Mouse (Mus musculus): Measurements from ENCODE around the gene Gm9573. TPM values are rescaled to one million over a fixed set of nuclear protein-coding genes. Genes with fewer than 3 reads are reported as not detected.

The Gm9573 gene
- polyA plus RNA-seq, 1 experiment from 2014 or later, result not detected

- DNase-seq (peak; percentile 68), ATAC-seq (ENCODE audit: low FRiP score, low TSS enrichment) (peak; percentile 55; the same call in 1 of the 2 replicates)
- Histone ChIP-seq H3K4me3 (replicated peaks; ENCODE audit: low read depth, low read length) (peak overlapping the region; percentile 22), H3K9me3 (ENCODE audit: control insufficient read depth, low read length) (no peaks in the 10 kb centered on the region), H3K9ac (replicated peaks; ENCODE audit: low read length) (peak overlapping the region; percentile 51), H3K4me2 (ENCODE audit: low read length) (peak overlapping the region; percentile 60), H3K27ac (replicated peaks; ENCODE audit: low read depth, low read length) (no peak overlapping the region), H3K36me3 (ENCODE audit: control insufficient read depth, insufficient read depth, low read length) (no peaks in the 10 kb centered on the region), H3K4me1 (ENCODE audit: control insufficient read depth, insufficient read depth, low read length) (peaks cover 5% of the 10 kb centered on the region), H3K27me3 (ENCODE audit: control insufficient read depth, insufficient read depth, low read length) (peaks cover 9% of the 10 kb centered on the region)
- WGBS, result 2% methylated on average over 28 of the region's 28 CpGs
These were observed 57.1 kb downstream of the Gm9573 start for GRCm38 (mm10) chr17:35569091-35569944.

Other genes with a start within 250 kb of the Gm9573 start
- 0.18 and 0.80 TPM in 2 replicates for gene H2-Q4, start 247.0 kb downstream of the Gm9573 start, polyA plus RNA-seq (2014; fragmentation: Nextera tagmentation; extraction: Ambion mirVana)
- 0.61 and 0.63 TPM in 2 replicates for gene H2-Q6, start 201.8 kb downstream of the Gm9573 start, polyA plus RNA-seq (2014; fragmentation: Nextera tagmentation; extraction: Ambion mirVana)
- 2.5 and 2.8 TPM in 2 replicates for gene H2-Q7, start 187.5 kb downstream of the Gm9573 start, polyA plus RNA-seq (2014; fragmentation: Nextera tagmentation; extraction: Ambion mirVana)
- 0.38 TPM in 1 of 2 replicates, not detected in the other for gene H2-Q10, start 156.5 kb downstream of the Gm9573 start, polyA plus RNA-seq (2014; fragmentation: Nextera tagmentation; extraction: Ambion mirVana)
- gene Pou5f1, start 120.6 kb downstream of the Gm9573 start, polyA plus RNA-seq (2014; fragmentation: Nextera tagmentation; extraction: Ambion mirVana), result not detected in 2 replicates
- 8.9 and 15.5 TPM in 2 replicates for gene Tcf19, start 109.8 kb downstream of the Gm9573 start, polyA plus RNA-seq (2014; fragmentation: Nextera tagmentation; extraction: Ambion mirVana)
- 1.6 and 3.4 TPM in 2 replicates for gene Cchcr1, start 109.5 kb downstream of the Gm9573 start, polyA plus RNA-seq (2014; fragmentation: Nextera tagmentation; extraction: Ambion mirVana)
- gene Psors1c2, start 93.4 kb downstream of the Gm9573 start, polyA plus RNA-seq (2014; fragmentation: Nextera tagmentation; extraction: Ambion mirVana), result 0.54 and 0.61 TPM in 2 replicates
- 0.11 TPM in 1 of 2 replicates, not detected in the other for gene Cdsn, start 74.5 kb downstream of the Gm9573 start, polyA plus RNA-seq (2014; fragmentation: Nextera tagmentation; extraction: Ambion mirVana)
- gene 2300002M23Rik, start 59.2 kb downstream of the Gm9573 start, polyA plus RNA-seq (2014; fragmentation: Nextera tagmentation; extraction: Ambion mirVana), result not detected in 2 replicates
- not detected in 2 replicates for gene Sfta2, start 25.1 kb downstream of the Gm9573 start, polyA plus RNA-seq (2014; fragmentation: Nextera tagmentation; extraction: Ambion mirVana)
- gene Mucl3, start 17.1 kb upstream of the Gm9573 start, polyA plus RNA-seq (2014; fragmentation: Nextera tagmentation; extraction: Ambion mirVana), result not detected in 2 replicates
- 9.5 and 14.8 TPM in 2 replicates for gene Vars2, start 41.0 kb upstream of the Gm9573 start, polyA plus RNA-seq (2014; fragmentation: Nextera tagmentation; extraction: Ambion mirVana)
- gene Gtf2h4, start 47.1 kb upstream of the Gm9573 start, polyA plus RNA-seq (2014; fragmentation: Nextera tagmentation; extraction: Ambion mirVana), result 23.6 and 25.5 TPM in 2 replicates
- 52.9 and 87.2 TPM in 2 replicates for gene Ddr1, start 78.0 kb upstream of the Gm9573 start, polyA plus RNA-seq (2014; fragmentation: Nextera tagmentation; extraction: Ambion mirVana)
- gene Ier3, start 195.0 kb upstream of the Gm9573 start, polyA plus RNA-seq (2014; fragmentation: Nextera tagmentation; extraction: Ambion mirVana), result 3.3 and 4.0 TPM in 2 replicates
- gene Flot1, start 196.6 kb upstream of the Gm9573 start, polyA plus RNA-seq (2014; fragmentation: Nextera tagmentation; extraction: Ambion mirVana), result 59.9 and 74.0 TPM in 2 replicates
- 1,880 and 2,054 TPM in 2 replicates for gene Tubb5, start 211.7 kb upstream of the Gm9573 start, polyA plus RNA-seq (2014; fragmentation: Nextera tagmentation; extraction: Ambion mirVana)
- 7.3 and 8.2 TPM in 2 replicates for gene Mdc1, start 214.9 kb upstream of the Gm9573 start, polyA plus RNA-seq (2014; fragmentation: Nextera tagmentation; extraction: Ambion mirVana)
- 14.5 and 20.2 TPM in 2 replicates for gene Nrm, start 234.7 kb upstream of the Gm9573 start, polyA plus RNA-seq (2014; fragmentation: Nextera tagmentation; extraction: Ambion mirVana)
- 17.4 and 21.0 TPM in 2 replicates for gene Ppp1r18, start 239.0 kb upstream of the Gm9573 start, polyA plus RNA-seq (2014; fragmentation: Nextera tagmentation; extraction: Ambion mirVana)